Mouse (Mus musculus): ENCODE results near the gene Spaca1.
"Not testable (repeated sequence)": the region's sequence is repeated elsewhere in the genome, so short reads cannot be mapped to it uniquely, and the experiment has no call there.

Gene Spaca1

GRCm38 (mm10) chr4:34049571-34050255 is at the start of gene Spaca1:
Gene Spaca1, minus strand, starts transcription at chr4:34050191.
- no peak for DNase-seq (ENCODE audit: low read depth, low spot score)

- not testable (repeated sequence) for DNase-seq (ENCODE audit: low read depth, low spot score)
Observed at GRCm38 (mm10) chr4:34087286-34087685, 37.3 kb upstream of the Spaca1 start.

GRCm38 (mm10) chr4:34081064-34081463 is 31.1 kb upstream of the Spaca1 start:
- DNase-seq (ENCODE audit: low read depth, low spot score): no peak

- DNase-seq (ENCODE audit: low read depth, low spot score): no peak
Observed at GRCm38 (mm10) chr4:34069002-34069401, 19.0 kb upstream of the Spaca1 start.

- DNase-seq (ENCODE audit: low read depth, low spot score): no peak
Observed at GRCm38 (mm10) chr4:34058320-34058719, 8.3 kb upstream of the Spaca1 start.

GRCm38 (mm10) chr4:34026771-34027170 is 23.2 kb downstream of the Spaca1 start:
- DNase-seq (ENCODE audit: low read depth, low spot score): no peak

- no peak for DNase-seq (ENCODE audit: low read depth, low spot score)
Observed at GRCm38 (mm10) chr4:34021456-34021855, 28.5 kb downstream of the Spaca1 start.

- no peak for DNase-seq (ENCODE audit: low read depth, low spot score)
Observed at GRCm38 (mm10) chr4:33996382-33996781, 53.6 kb downstream of the Spaca1 start.

- DNase-seq (ENCODE audit: low read depth, low spot score): no peak
Observed at GRCm38 (mm10) chr4:33992687-33993086, 57.3 kb downstream of the Spaca1 start.

GRCm38 (mm10) chr4:33988466-33989089 is 61.4 kb downstream of the Spaca1 start:
- no peak for DNase-seq (ENCODE audit: low read depth, low spot score)

Data from retina, postnatal 7 days (tissue).